Mouse (Mus musculus): ENCODE measurements around the gene Spop. TPM values are rescaled to one million over a fixed set of nuclear protein-coding genes. Genes with fewer than 3 reads are reported as not detected.
"Not testable (repeated sequence)": the region's sequence is repeated elsewhere in the genome, so short reads cannot be mapped to it uniquely, and the experiment has no call there.

Gene Spop
- polyA plus RNA-seq, 1 experiment from 2014 or later: 96.0 TPM

DNA sequence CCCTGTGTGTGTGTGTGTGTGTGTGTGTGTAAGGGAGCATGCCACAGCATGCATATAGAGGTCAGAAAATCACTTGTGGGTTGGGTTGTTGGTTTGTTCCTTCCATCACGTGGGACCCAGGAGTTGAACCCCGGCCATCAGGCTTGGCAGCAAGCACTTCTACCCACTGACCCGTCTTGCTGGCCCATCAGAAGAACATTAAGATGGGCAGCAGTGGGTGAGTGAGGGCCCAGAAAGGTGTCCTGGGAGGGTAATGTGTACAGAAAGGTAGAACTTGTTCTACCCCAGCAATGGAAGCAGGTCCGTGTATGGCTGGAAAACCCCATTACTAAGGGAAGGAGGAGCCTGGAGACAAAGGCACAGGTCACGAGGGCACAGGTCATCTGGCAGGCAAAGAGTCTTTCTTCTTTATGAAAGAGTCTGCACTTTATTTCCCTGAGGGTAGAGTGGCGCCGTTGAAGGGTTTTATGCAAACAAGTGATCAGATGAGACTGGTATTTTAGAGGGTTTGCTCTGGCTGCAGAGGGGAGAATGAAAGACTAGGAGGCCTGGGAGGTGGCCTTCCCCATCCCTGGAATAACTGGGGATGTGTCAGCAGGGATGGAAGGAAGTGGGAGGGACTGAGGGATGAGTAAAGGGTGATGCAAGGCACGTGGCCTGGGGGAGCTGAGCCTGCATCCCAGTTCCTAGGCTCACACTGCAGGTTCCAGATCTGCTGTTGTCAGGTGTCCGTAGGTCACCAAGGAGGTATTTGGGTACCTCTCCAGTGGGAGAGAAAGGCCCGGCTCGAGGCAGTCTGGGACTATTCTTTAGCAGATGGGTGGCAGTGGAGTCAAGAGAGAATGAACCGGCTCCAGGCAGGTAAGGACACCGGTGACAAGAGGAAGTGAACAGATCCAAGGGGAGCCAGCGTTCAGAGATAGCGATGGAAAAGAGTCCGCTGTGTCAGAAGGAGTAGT is 10.2 kb upstream of the Spop start:
- H3K9ac ChIP-seq (ENCODE audit: low read length): no peak overlapping the region
- ATAC-seq (ENCODE audit: low FRiP score, low TSS enrichment) (peak; percentile 51), DNase-seq (ENCODE audit: low spot score) (no peak)
- H3K9me3 ChIP-seq (ENCODE audit: control insufficient read depth, low read length): no peaks in the 10 kb centered on the region
- H3K4me1 ChIP-seq (replicated peaks; ENCODE audit: control insufficient read depth, insufficient read depth): no peaks in the 10 kb centered on the region
- peak overlapping the region; percentile 53 for H3K27ac ChIP-seq (replicated peaks)
- no peaks in the 10 kb centered on the region for H3K27me3 ChIP-seq (ENCODE audit: control insufficient read depth, insufficient read depth, low read length)
- no peak overlapping the region for H3K4me2 ChIP-seq (replicated peaks; ENCODE audit: low read depth)
- no peak for TF ChIP-seq EP300 (optimal IDR thresholded peaks at IDR 0.05)
- TF ChIP-seq CTCF (IDR thresholded peaks at IDR 0.05; ENCODE audit: low read depth): no peak
- no peaks in the 10 kb centered on the region for H3K36me3 ChIP-seq (ENCODE audit: control insufficient read depth, insufficient read depth, low read length)
- H3K4me3 ChIP-seq (ENCODE audit: low read depth, low read length): no peak overlapping the region
- WGBS: 68% methylated on average over 16 of the region's 16 CpGs

DNA sequence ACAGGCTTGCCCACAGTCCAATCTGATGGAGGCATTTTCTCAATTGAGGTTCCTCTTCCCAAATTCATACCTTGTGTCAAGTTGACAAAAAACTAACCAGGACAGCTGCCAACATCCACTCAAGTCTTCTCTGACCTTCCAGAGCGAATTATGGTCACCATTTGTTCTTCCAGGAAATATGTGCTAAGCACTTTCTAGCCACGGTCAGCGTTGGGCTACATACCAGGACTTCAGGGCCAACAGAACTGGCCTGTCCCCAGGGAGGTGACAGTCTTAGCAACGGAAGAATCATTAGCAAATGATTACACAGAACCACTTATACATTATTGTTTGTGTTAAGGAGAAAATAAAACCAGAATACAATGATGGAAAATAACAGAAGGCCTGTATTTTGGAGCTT is 8.1 kb upstream of the Spop start:
- Histone ChIP-seq H3K27me3 (ENCODE audit: control insufficient read depth, insufficient read depth, low read length) (no peaks in the 10 kb centered on the region), H3K4me3 (ENCODE audit: low read depth, low read length) (no peak overlapping the region), H3K9me3 (ENCODE audit: control insufficient read depth, low read length) (no peaks in the 10 kb centered on the region), H3K4me1 (replicated peaks; ENCODE audit: control insufficient read depth, insufficient read depth) (no peaks in the 10 kb centered on the region), H3K27ac (replicated peaks) (no peak overlapping the region), H3K4me2 (replicated peaks; ENCODE audit: low read depth) (no peak overlapping the region), H3K9ac (ENCODE audit: low read length) (no peak overlapping the region), H3K36me3 (ENCODE audit: control insufficient read depth, insufficient read depth, low read length) (no peaks in the 10 kb centered on the region)
- 64% methylated on average over 4 of the region's 4 CpGs for WGBS
- no peak for TF ChIP-seq CTCF (IDR thresholded peaks at IDR 0.05; ENCODE audit: low read depth)
- no peak for TF ChIP-seq EP300 (optimal IDR thresholded peaks at IDR 0.05)
- DNase-seq (ENCODE audit: low spot score) (no peak), ATAC-seq (ENCODE audit: low FRiP score, low TSS enrichment) (no peak)

DNA sequence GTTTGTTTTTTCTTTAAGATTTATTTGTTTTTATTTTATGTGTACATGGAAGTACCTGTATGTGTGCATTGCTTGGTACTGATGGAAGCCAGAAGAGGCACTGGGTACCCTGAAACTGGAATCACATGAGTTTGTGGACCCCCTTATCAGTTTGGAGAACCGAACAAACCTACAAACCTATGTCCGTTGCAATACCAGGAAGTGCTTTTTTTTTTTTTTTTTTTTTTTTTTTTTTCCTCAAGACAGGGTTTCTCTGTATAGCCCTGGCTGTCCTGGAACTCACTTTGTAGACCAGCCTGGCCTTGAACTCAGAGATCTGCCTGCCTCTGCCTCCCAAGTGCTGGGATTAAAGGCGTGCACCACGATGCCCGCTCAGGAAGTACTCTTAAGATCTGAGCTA is 7.5 kb upstream of the Spop start:
- H3K27ac ChIP-seq (replicated peaks); H3K36me3 ChIP-seq (ENCODE audit: control insufficient read depth, insufficient read depth, low read length); H3K4me3 ChIP-seq (ENCODE audit: low read depth, low read length); H3K4me1 ChIP-seq (replicated peaks; ENCODE audit: control insufficient read depth, insufficient read depth); H3K4me2 ChIP-seq (replicated peaks; ENCODE audit: low read depth); H3K27me3 ChIP-seq (ENCODE audit: control insufficient read depth, insufficient read depth, low read length); H3K9me3 ChIP-seq (ENCODE audit: control insufficient read depth, low read length); DNase-seq (ENCODE audit: low spot score); ATAC-seq (ENCODE audit: low FRiP score, low TSS enrichment); H3K9ac ChIP-seq (ENCODE audit: low read length): not testable (repeated sequence)
- 87% methylated on average over 5 of the region's 5 CpGs for WGBS

DNA sequence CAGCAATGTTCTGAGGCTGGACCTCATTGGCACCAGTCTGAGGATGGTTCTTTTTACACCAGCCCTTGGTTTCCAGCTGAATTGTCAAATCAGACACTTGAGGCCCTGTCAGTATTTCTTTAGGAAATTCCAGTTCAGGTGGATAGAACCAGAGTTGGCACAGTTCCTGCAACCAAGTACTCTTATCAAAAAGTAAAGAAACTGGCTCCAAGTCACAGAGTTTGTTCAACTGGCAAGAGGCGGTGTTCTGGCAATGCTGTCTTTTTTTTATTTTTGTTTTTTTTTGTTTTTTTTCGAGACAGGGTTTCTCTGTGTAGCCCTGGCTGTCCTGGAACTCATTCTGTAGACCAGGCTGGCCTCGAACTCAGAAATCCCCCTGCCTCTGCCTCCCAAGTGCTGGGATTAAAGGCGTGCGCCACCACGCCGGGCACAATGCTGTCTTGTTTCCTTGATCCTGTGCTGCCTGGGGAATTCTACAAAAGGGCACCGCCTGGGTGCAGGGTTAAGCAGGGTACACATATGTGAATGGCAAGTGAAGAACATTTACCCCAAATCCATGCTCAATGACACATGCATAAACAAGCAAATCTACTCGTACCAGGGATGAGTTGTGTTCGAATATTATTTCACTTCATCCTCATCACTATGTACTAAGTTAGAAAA is 4.3 kb upstream of the Spop start:
- Histone ChIP-seq H3K9me3 (ENCODE audit: control insufficient read depth, low read length) (no peaks in the 10 kb centered on the region), H3K36me3 (ENCODE audit: control insufficient read depth, insufficient read depth, low read length) (no peaks in the 10 kb centered on the region), H3K4me1 (replicated peaks; ENCODE audit: control insufficient read depth, insufficient read depth) (no peaks in the 10 kb centered on the region), H3K4me2 (replicated peaks; ENCODE audit: low read depth) (no peak overlapping the region), H3K9ac (ENCODE audit: low read length) (no peak overlapping the region), H3K4me3 (ENCODE audit: low read depth, low read length) (no peak overlapping the region), H3K27ac (replicated peaks) (no peak overlapping the region), H3K27me3 (ENCODE audit: control insufficient read depth, insufficient read depth, low read length) (no peaks in the 10 kb centered on the region)
- WGBS: 58% methylated on average over 10 of the region's 10 CpGs
- TF ChIP-seq EP300 (optimal IDR thresholded peaks at IDR 0.05) (no peak), CTCF (IDR thresholded peaks at IDR 0.05; ENCODE audit: low read depth) (no peak)
- ATAC-seq (ENCODE audit: low FRiP score, low TSS enrichment) (no peak), DNase-seq (ENCODE audit: low spot score) (peak; percentile 52)

DNA sequence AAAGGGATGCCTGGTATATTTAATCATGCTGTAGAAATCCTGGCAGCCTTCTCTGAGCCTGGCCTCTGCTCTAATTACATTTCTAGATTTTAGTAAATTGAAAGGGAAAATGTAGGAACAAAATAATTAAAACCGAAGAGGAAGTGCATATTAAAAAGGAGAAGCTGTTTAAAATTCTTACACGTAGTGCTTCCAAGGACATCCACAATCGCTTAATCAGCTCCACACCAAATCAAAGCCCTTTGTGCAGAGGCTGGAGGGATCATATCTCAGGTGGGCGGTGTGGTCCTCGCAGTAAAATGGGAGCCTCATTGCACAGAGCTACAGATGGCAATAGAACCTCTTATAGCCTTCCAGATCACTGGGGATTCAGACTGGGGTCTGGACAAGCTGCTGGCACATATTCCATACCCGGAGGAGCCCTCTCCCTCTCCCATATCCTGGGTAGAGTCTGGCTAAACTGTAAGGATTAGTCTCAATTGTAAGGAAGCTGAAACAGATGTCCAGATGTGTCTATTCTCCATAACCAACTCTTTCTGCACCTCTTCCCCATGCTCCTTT is 2.3 kb upstream of the Spop start:
- DNase-seq (ENCODE audit: low spot score) (no peak), ATAC-seq (ENCODE audit: low FRiP score, low TSS enrichment) (no peak)
- no peaks in the 10 kb centered on the region for H3K36me3 ChIP-seq (ENCODE audit: control insufficient read depth, insufficient read depth, low read length)
- H3K9me3 ChIP-seq (ENCODE audit: control insufficient read depth, low read length): no peaks in the 10 kb centered on the region
- no peak overlapping the region for H3K9ac ChIP-seq (ENCODE audit: low read length)
- H3K27me3 ChIP-seq (ENCODE audit: control insufficient read depth, insufficient read depth, low read length): no peaks in the 10 kb centered on the region
- peaks cover 3% of the 10 kb centered on the region; the same call in 1 of the 2 replicates for H3K4me1 ChIP-seq (replicated peaks; ENCODE audit: control insufficient read depth, insufficient read depth)
- 75% methylated on average over 6 of the region's 6 CpGs for WGBS
- H3K4me3 ChIP-seq (ENCODE audit: low read depth, low read length): no peak overlapping the region
- TF ChIP-seq CTCF (IDR thresholded peaks at IDR 0.05; ENCODE audit: low read depth): no peak
- no peak for TF ChIP-seq EP300 (optimal IDR thresholded peaks at IDR 0.05)
- H3K27ac ChIP-seq (replicated peaks): no peak overlapping the region
- no peak overlapping the region for H3K4me2 ChIP-seq (replicated peaks; ENCODE audit: low read depth)
